Mouse (Mus musculus): Measurements from ENCODE around the gene Rapgef4.

DNA sequence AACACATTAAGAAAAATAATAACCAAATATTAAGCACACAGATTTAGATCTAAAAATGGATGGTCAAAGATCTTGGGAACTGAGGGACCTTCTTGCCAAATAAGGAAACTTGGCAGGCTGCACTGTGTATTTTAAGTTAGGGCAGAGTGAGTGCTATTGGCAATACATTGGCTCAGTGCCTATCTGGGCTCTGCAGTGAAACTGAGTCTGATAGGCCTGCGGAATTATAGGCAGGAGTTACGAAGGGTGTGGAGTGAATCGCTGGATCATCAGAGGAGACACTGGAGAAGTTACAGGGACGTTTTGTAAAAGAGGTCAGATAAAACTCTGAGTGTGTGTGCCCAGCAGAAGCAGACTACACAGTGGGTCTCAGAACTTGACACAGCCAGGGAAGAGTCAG lies 306.1 kb downstream of the Rapgef4 start:
- TF ChIP-seq CTCF (IDR thresholded peaks at IDR 0.05; ENCODE audit: extremely low read depth, insufficient read depth, insufficient read length, insufficient replicate concordance), result no peak
- no peak for TF ChIP-seq POLR2A (IDR thresholded peaks at IDR 0.05; ENCODE audit: low read depth, low read length)

Measured in spleen, adult 2 months (tissue).